Mouse (Mus musculus): Measurements from ENCODE around the gene Wdfy4. TPM values are rescaled to one million over a fixed set of nuclear protein-coding genes. Genes with fewer than 3 reads are reported as not detected.

The Wdfy4 gene
- total RNA-seq (2021) = 1 to 10 TPM; 2.3 to 2.7 TPM

DNA sequence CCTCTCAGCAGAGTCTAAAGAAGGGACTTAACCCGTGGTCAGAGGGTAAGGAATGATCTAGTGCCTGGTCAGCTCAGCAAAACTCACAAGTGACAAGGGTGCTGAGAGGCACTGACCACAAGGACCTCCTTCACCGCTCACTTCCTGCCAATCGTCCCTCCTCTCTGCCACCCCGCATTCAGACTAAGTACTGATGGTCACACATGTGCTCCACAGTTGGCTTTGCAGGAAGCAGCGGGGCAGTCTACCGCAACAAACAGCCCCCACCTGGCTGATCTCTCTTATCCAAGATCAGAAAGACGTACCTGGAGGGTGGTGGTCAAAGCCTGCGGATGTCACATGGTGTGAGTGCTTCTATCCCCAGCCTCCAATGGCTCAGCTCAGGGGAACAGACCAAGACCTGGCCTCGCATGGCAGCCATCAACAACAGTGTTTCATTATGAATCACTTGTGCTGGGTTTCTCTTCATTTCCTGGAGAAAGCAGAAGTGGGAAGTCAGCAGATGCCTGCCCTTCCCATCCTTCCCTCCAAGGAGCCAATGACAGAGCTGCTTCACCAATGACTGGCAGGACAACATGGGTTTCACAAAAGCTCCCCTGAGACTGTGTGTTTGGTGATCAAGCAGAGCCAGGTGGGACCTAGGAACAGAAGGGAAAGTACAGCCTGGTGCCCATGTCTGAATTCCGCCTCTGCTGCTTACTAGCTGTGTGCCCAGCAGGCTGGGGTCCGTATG lies at the start of gene Wdfy4:
TSS of gene Wdfy4 (minus strand) at position 441 of the 733 bp plus-strand sequence.
- peak; percentile 10 for DNase-seq (ENCODE audit: low spot score)
- intact Hi-C loops (cut with DNase I) = no loop called here

GRCm38 (mm10) chr14:33232048-33232447 lies 46.7 kb upstream of the Wdfy4 start:
- no peak for DNase-seq (ENCODE audit: low spot score)
- intact Hi-C loops (cut with DNase I) = no loop called here

DNA sequence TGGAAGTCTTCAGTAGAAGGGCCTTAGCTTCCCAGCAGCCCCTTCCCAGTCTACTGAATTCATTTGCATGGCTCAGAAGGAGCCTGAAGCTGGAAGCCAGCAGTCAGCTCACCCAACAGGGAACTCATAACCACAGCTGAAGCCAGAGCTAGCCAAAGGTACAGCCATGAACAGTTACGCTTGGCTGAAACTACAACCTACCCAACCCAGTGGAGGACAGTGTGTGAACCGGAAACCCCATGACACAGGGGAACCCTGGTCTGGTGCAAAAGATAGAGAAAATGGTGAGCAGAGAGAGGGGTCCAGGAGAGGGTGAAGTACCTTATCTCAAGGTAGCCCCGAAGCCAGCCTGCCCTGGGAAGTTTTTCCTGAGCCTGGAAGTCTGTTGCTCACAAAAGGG lies 46.0 kb upstream of the Wdfy4 start:
- no peak for DNase-seq (ENCODE audit: low spot score)
- intact Hi-C loops (cut with DNase I) = no loop called here

DNA sequence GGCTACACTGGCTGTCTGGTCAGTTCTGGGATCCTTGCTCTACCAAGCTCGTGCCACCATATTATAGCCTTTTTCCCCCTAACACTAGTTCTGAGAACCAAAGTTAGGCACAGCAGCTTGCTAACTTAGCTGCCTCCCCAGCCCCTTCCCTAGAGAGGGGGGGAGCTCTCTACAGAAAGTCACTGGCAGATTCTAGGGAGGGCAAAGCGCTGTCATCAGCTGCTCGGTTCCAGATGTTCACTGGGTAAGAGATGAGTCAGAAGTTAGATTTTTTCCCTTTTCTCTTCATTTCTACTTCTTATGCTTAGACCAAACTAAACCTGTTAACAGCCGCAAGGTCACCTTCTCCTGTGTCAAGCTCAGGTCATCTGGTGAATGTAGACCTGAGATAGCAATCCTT lies 45.4 kb upstream of the Wdfy4 start:
- DNase-seq (ENCODE audit: low spot score) = no peak
- intact Hi-C loops (cut with DNase I) = no loop called here

DNA sequence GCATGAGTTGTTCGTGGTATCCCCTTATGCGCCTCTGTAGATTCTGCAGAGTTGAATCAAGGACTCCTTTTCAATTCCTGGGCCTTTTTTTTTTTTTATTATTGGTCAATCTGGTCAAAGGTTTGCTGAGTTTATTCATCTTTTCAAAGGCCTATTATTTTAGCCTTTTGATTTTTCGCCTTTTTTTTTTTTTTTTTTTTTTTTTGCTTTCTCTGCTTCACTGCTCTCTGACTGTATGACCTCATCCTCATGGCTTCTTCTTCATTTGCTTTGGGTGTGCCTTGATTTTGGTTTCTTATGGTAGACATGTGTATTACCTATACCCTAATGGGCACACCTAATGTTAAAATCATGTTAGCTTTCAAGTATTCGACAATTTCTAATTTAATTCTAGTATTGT lies 39.9 kb upstream of the Wdfy4 start:
- intact Hi-C loops (cut with DNase I) = no loop called here
- no peak for DNase-seq (ENCODE audit: low spot score)

- intact Hi-C loops (cut with DNase I) = no loop called here
- DNase-seq (ENCODE audit: low spot score) = no peak
Measured at GRCm38 (mm10) chr14:33216343-33217208, 31.3 kb upstream of the Wdfy4 start.

DNA sequence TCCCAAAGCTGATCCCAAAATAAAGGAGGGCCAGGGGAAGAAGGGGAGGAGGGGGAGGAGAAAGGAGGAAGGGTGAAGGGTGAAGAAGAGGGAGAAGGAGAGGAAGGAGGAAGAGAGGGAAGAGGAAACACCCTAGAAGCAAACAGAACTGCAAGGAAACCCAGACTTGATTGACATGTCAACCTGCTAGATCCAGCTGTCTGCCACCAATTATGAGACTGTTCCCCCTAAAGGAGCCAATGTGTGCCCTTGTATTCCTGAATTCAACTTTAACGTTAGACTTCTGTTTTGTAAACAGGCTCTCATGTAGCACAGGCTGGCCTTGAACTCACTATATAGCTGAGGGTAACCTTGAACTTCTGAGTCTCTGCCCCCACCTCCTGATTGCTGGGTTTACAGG lies 29.9 kb upstream of the Wdfy4 start:
- DNase-seq (ENCODE audit: low spot score) = no peak
- intact Hi-C loops (cut with DNase I) = no loop called here

GRCm38 (mm10) chr14:33214767-33215128 lies 29.4 kb upstream of the Wdfy4 start:
- DNase-seq (ENCODE audit: low spot score) = no peak
- intact Hi-C loops (cut with DNase I) = loop anchor here (5.0 kb wide), 1 partner anchor 158 kb away; no protein-coding TSS in a partner anchor

DNA sequence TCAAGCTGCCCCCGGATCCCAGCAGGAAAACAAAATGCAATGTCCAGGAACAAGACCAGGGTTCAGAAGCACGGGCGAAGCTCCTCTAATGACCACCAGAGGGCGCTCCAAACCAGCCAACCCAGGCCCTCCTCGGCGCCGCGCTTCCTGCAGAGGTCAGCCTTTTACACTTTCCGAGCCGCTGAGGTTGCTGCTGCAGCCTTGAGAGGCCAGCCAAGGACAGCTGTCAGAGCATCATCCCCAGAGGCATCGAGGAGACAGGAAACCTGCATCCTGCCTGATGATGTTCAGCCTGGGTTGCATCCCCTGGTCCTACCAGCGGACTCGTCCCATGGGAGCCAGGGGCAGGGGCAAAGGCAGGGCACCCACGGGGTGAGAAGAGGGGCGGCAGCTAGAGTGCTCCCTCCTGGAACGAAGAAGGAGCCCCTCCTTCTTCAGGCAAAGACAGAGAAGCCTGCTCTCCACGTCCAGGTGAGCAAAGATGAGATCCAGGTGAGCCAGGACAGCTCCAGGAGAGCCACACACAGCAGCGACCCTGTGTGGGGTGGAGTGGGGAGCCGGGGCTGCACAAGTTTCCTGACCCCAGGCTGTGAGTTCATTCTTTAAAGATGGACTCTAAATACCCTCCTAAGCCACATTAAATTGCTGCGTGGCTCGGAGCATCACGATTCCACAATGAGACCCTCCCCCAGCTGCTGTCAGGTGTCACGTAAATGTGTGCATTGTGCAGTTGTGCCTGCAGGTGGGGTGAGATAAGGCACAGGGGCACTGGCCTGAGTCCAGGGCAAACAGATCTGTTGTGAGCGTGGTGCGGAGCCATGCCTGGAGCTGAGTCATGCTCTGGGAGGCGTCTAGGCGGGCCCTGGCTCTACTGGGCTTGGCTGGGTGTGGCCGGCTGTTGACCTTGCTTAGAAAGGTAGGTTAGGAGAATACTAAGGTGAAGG lies 28.8 kb upstream of the Wdfy4 start, which contains the start of gene Arhgap22:
TSS of gene Arhgap22 (plus strand) at position 204 of the 944 bp plus-strand sequence.
- intact Hi-C loops (cut with DNase I) = loop anchor here (1.0 to 5.0 kb wide), 2 partner anchors 89 to 158 kb away; no protein-coding TSS in a partner anchor
- DNase-seq (ENCODE audit: low spot score) = peak; percentile 56

GRCm38 (mm10) chr14:33212958-33213309 lies 27.6 kb upstream of the Wdfy4 start:
- DNase-seq (ENCODE audit: low spot score) = no peak
- intact Hi-C loops (cut with DNase I) = loop anchor here (1.0 to 5.0 kb wide), 2 partner anchors 90 to 159 kb away; no protein-coding TSS in a partner anchor

GRCm38 (mm10) chr14:33212271-33212957 lies 27.1 kb upstream of the Wdfy4 start:
- intact Hi-C loops (cut with DNase I) = loop anchor here (5.0 kb wide), 1 partner anchor 160 kb away; no protein-coding TSS in a partner anchor
- no peak for DNase-seq (ENCODE audit: low spot score)

DNA sequence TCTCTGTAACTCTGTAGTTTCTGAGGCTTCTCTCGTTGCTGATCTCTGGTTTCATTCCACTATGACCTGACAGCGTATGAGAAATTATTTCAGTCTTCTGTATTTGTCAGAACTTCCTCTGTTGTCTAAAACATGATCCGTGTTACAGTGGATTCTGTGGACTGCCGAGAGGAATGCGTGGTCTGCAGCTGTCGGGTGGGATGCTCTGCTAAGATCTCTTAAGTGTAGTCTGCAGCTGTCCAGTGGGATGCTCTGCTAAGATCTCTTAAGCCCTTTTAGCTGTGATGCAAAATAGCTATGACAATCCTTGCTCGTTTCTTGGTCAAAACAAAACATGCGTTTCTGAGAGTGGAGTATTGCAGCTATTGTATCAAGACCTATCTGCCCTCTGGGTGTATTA lies 25.5 kb upstream of the Wdfy4 start:
- no peak for DNase-seq (ENCODE audit: low spot score)
- intact Hi-C loops (cut with DNase I) = loop anchor here (5.0 kb wide), 1 partner anchor 161 kb away; no protein-coding TSS in a partner anchor

DNA sequence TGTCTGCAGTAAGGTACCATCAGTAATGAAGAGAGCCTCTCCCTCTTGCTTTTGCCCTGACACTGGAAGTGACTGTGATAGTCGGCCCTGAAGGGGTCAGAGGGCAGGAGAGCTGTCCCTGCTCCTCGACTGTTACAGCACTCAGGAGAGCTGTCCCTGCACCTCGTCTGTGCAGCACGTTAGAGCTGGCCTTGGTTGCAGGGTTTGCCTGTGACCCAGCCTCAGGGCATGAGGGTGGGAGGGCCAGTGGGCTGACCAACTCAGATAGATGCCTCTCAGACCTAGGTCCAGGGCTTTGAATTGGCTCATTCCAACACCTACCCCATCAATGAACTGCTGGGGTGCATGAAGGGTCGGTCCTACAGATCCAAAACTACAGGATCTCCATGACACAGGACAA lies 23.0 kb upstream of the Wdfy4 start:
- intact Hi-C loops (cut with DNase I) = loop anchor here (10.0 kb wide), 2 partner anchors 244 to 604 kb away; no protein-coding TSS in a partner anchor
- no peak for DNase-seq (ENCODE audit: low spot score)

DNA sequence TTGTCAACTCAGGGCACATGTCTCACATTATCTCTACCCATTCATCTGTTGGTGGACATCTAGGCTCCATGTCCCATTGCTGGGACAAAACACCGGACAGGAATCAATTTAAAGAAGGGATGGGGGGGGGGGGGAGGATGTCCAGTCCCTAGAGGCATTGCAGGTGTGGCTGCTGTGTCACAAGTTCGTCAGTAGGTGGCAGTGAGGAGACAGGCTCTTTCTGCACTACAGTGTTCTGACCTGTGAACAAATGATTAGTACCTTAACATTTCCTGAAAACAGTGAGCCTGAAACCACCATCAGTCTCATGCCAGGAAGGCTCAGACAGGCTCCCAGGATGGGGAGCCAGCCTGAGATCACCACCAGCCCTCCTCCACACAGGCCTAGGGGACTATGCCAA lies 21.7 kb upstream of the Wdfy4 start:
- intact Hi-C loops (cut with DNase I) = loop anchor here (10.0 kb wide), 2 partner anchors 242 to 602 kb away; no protein-coding TSS in a partner anchor
- no peak for DNase-seq (ENCODE audit: low spot score)

DNA sequence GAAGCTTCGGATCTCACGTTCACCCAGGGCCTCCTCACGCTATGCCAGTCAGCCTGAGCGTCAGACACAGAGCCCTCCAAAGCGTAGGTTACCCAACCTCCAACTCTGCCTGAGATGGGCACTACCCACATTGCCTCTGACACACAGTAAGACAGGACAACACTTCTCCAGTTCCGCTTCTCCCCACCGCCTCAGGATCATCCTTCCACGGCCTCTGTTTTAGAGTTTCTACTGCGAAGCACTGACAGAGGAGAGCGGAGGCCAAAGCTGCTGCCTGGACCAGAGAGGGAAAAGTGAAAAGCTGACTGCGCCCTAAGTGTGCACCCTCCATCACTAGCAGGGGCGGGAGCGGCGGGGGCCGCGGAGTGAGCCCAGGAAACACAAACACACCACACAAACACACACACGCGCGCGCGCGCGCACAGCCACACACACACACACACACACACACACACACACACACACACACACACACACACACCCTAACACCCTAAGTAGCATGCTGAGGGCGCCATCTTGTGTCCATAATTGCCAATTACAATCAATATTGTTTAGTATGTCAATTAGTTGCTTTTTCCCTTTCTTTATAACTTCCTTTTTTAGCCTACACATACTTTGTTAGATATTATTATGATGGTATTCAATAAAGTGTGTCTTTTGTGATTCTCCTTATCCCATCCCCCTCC lies 20.1 kb upstream of the Wdfy4 start:
- intact Hi-C loops (cut with DNase I) = loop anchor here (2.0 to 10.0 kb wide), 3 partner anchors 241 to 601 kb away; no protein-coding TSS in a partner anchor

GRCm38 (mm10) chr14:33203777-33204176 lies 18.5 kb upstream of the Wdfy4 start:
- intact Hi-C loops (cut with DNase I) = loop anchor here (2.0 to 10.0 kb wide), 4 partner anchors 56 to 599 kb away; no protein-coding TSS in a partner anchor
- DNase-seq (ENCODE audit: low spot score) = no peak

More for the DNA sequence above, 20.1 kb upstream of the Wdfy4 start:
- DNase-seq (ENCODE audit: low spot score) = no peak

DNA sequence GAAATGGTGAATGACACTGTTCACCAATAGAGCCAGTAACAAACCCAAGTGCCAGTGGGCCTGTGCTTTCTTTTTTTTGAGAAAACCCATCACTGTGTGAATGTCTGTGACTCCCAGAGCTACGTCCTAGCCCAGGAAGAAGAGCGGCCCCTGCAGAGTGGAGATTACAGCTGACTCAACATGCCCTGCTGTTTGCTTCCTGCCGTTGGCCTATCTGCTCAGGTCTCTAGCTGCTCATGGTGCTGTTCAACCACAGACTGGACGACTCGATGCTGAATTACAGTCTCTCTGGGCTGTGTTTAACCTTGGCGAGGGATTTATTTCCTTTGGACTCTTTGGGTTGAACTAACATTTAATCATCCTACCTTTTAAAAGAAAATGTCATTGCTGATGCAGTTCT lies 17.6 kb upstream of the Wdfy4 start:
- no peak for DNase-seq (ENCODE audit: low spot score)
- intact Hi-C loops (cut with DNase I) = loop anchor here (5.0 to 10.0 kb wide), 3 partner anchors 56 to 598 kb away; no protein-coding TSS in a partner anchor

- no peak for DNase-seq (ENCODE audit: low spot score)
Measured at GRCm38 (mm10) chr14:33202161-33202560, 16.9 kb upstream of the Wdfy4 start.

More at GRCm38 (mm10) chr14:33202161-33202560, 16.9 kb upstream of the Wdfy4 start:
- intact Hi-C loops (cut with DNase I) = loop anchor here (5.0 to 10.0 kb wide), 3 partner anchors 55 to 597 kb away; no protein-coding TSS in a partner anchor
